Mouse (Mus musculus) lung, embryonic 14.5 days (tissue): ENCODE measurements at regions not wholly inside any gene's neighbourhood (a gene's known extent, or its start where the extent isn't known, plus 50 kb on each side); places are given as distances from the start of the nearest gene placed in this dataset.

ENCODE experiments used
- ATAC-seq: fragments of 200-750 bp; cut with Nextera tagmentation; 2 replicates; pipeline ENCODE4 v1.8.0; 2017; ENCODE audit warnings: mild to moderate bottlenecking, moderate TSS enrichment, moderate library complexity; ENCODE audit not compliant: insufficient read depth
- DNase-seq: peaks from one replicate; pipeline ENCODE4 v3.0.0-alpha.2; 2015
- H3K27ac ChIP-seq: fragments of 300-500 bp; sonication (generic); 2 replicates; pipeline ENCODE4 v1.5.1; 2014; ENCODE audit warnings: low read depth, mild to moderate bottlenecking, moderate library complexity
- H3K27me3 ChIP-seq: fragments of 300-500 bp; sonication (generic); 2 replicates; pipeline ENCODE4 v1.6.1; 2014; ENCODE audit warnings: low read length, control low read depth; ENCODE audit not compliant: insufficient read depth
- H3K36me3 ChIP-seq: fragments of 300-500 bp; sonication (generic); 2 replicates; pipeline ENCODE4 v1.6.1; 2014; ENCODE audit warnings: control low read depth; ENCODE audit not compliant: insufficient read depth
- H3K4me1 ChIP-seq: fragments of 300-500 bp; sonication (generic); 2 replicates; pipeline ENCODE4 v1.6.1; 2014; ENCODE audit warnings: antibody characterized with exemption, control low read depth; ENCODE audit not compliant: insufficient read depth
- H3K4me2 ChIP-seq: fragments of 300-500 bp; sonication (generic); 2 replicates; pipeline ENCODE4 v1.6.1; 2014; ENCODE audit warnings: mild to moderate bottlenecking
- H3K4me3 ChIP-seq: fragments of 300-500 bp; sonication (generic); 2 replicates; pipeline ENCODE4 v1.5.1; 2014; ENCODE audit warnings: low read depth, low read length
- H3K9ac ChIP-seq: fragments of 300-500 bp; sonication (generic); 2 replicates; pipeline ENCODE4 v1.6.1; 2014
- H3K9me3 ChIP-seq: fragments of 300-500 bp; sonication (generic); 2 replicates; pipeline ENCODE4 v1.6.1; 2016; ENCODE audit warnings: low read depth, low read length, control low read depth
- CTCF ChIP-seq: IDR thresholded peaks from 2 replicates; pipeline ENCODE4 v1.5.1; 2016; ENCODE audit warnings: antibody characterized with exemption, low read depth
- WGBS: fragments of 180-500 bp; shearing (Covaris S2); extraction: QIAGEN DNeasy Blood & Tissue Kit; methylation state at CpG from one replicate; pipeline ENCODE4 v1.1.7; 2014; 5-methylcytosine and 5-hydroxymethylcytosine counted together

GRCm38 (mm10) chr17:45292883-45293282, 140.7 kb downstream of the Cdc5l start:
- no peaks in the 10 kb centered on the region for H3K4me1 ChIP-seq
- H3K4me2 ChIP-seq: no peak overlapping the region
- H3K9me3 ChIP-seq: no peaks in the 10 kb centered on the region
- WGBS: 69% methylated on average over 7 of the region's 7 CpGs
- no peak for TF ChIP-seq CTCF
- H3K27me3 ChIP-seq: no peaks in the 10 kb centered on the region
- no peaks in the 10 kb centered on the region for H3K36me3 ChIP-seq
- H3K4me3 ChIP-seq: no peak overlapping the region
- DNase-seq (no peak), ATAC-seq (no peak)
- H3K9ac ChIP-seq: no peak overlapping the region
- H3K27ac ChIP-seq: no peak overlapping the region

GRCm38 (mm10) chr17:45291052-45291451, 142.5 kb downstream of the Cdc5l start:
- H3K9me3 ChIP-seq: no peaks in the 10 kb centered on the region
- WGBS: 88% methylated on average over 5 of the region's 5 CpGs
- no peak for DNase-seq
- H3K9ac ChIP-seq: no peak overlapping the region
- H3K27me3 ChIP-seq: no peaks in the 10 kb centered on the region
- no peaks in the 10 kb centered on the region for H3K36me3 ChIP-seq
- no peak overlapping the region for H3K27ac ChIP-seq
- no peak for TF ChIP-seq CTCF
- ATAC-seq: no peak
- no peaks in the 10 kb centered on the region for H3K4me1 ChIP-seq
- no peak overlapping the region for H3K4me2 ChIP-seq
- H3K4me3 ChIP-seq: no peak overlapping the region

GRCm38 (mm10) chr17:45285621-45286189, 147.8 kb downstream of the Cdc5l start:
- no peaks in the 10 kb centered on the region for H3K27me3 ChIP-seq
- DNase-seq (no peak), ATAC-seq (no peak)
- H3K27ac ChIP-seq: no peak overlapping the region
- H3K4me2 ChIP-seq: no peak overlapping the region
- H3K36me3 ChIP-seq: no peaks in the 10 kb centered on the region
- H3K4me1 ChIP-seq: no peaks in the 10 kb centered on the region
- no peak overlapping the region for H3K9ac ChIP-seq
- WGBS: 88% methylated on average over 3 of the region's 3 CpGs
- TF ChIP-seq CTCF: no peak
- no peak overlapping the region for H3K4me3 ChIP-seq
- H3K9me3 ChIP-seq: no peaks in the 10 kb centered on the region

GRCm38 (mm10) chr17:45281554-45281953, 152.0 kb downstream of the Cdc5l start:
- Histone ChIP-seq H3K27me3 (no peaks in the 10 kb centered on the region), H3K4me3 (no peak overlapping the region), H3K27ac (no peak overlapping the region), H3K9ac (no peak overlapping the region), H3K4me2 (no peak overlapping the region), H3K9me3 (no peaks in the 10 kb centered on the region), H3K4me1 (no peaks in the 10 kb centered on the region), H3K36me3 (no peaks in the 10 kb centered on the region)
- ATAC-seq (no peak), DNase-seq (no peak)
- no peak for TF ChIP-seq CTCF
- 85% methylated on average over 1 of the region's 1 CpGs for WGBS

GRCm38 (mm10) chr17:45279811-45280205, 153.7 kb downstream of the Cdc5l start:
- Histone ChIP-seq H3K27me3 (no peaks in the 10 kb centered on the region), H3K4me1 (no peaks in the 10 kb centered on the region), H3K4me2 (0 out of 2 replicates have a peak overlapping the region, but pooled peaks have one; percentile 33), H3K4me3 (no peak overlapping the region), H3K27ac (no peak overlapping the region), H3K9me3 (no peaks in the 10 kb centered on the region), H3K36me3 (no peaks in the 10 kb centered on the region), H3K9ac (no peak overlapping the region)
- no peak for TF ChIP-seq CTCF
- ATAC-seq (no peak), DNase-seq (no peak)
- WGBS: 22% methylated on average over 3 of the region's 3 CpGs

- Histone ChIP-seq H3K36me3 (no peaks in the 10 kb centered on the region), H3K4me2 (peak overlapping the region; percentile 33; the same call in 1 of the 2 replicates), H3K4me3 (0 out of 2 replicates have a peak overlapping the region, but pooled peaks have one; percentile 5), H3K9me3 (no peaks in the 10 kb centered on the region), H3K27ac (no peak overlapping the region), H3K9ac (no peak overlapping the region), H3K4me1 (no peaks in the 10 kb centered on the region), H3K27me3 (no peaks in the 10 kb centered on the region)
- 24% methylated on average over 13 of the region's 13 CpGs for WGBS
- TF ChIP-seq CTCF: no peak
- ATAC-seq (no peak), DNase-seq (peak; percentile 5)
Measured at GRCm38 (mm10) chr17:45279075-45279810, 154.3 kb downstream of the Cdc5l start.

- no peak for TF ChIP-seq CTCF
- H3K9ac ChIP-seq: no peak overlapping the region
- no peaks in the 10 kb centered on the region for H3K4me1 ChIP-seq
- H3K4me2 ChIP-seq: no peak overlapping the region
- H3K36me3 ChIP-seq: no peaks in the 10 kb centered on the region
- H3K4me3 ChIP-seq: no peak overlapping the region
- 74% methylated on average over 3 of the region's 3 CpGs for WGBS
- H3K27me3 ChIP-seq: no peaks in the 10 kb centered on the region
- no peak for ATAC-seq
- H3K27ac ChIP-seq: no peak overlapping the region
- no peak for DNase-seq
- no peaks in the 10 kb centered on the region for H3K9me3 ChIP-seq
Measured at GRCm38 (mm10) chr17:45277516-45277915, 156.0 kb downstream of the Cdc5l start.
